Mouse (Mus musculus) right cerebral cortex, postnatal 4 days (tissue): ENCODE results near the gene Olfr490.

Experiments
- DNase-seq: peaks from one replicate; pipeline ENCODE4 v3.0.0-alpha.2; 2022

The Olfr490 gene

GRCm38 (mm10) chr7:108288834-108289233 is at the start of gene Olfr490:
Gene Olfr490 (minus strand): TSS chr7:108288934.
- DNase-seq, result no peak

- no peak for DNase-seq
These were observed 34.8 kb upstream of the Olfr490 start, which contains the start of gene Olfr492 for GRCm38 (mm10) chr7:108323574-108323973. Gene Olfr492 (minus strand): TSS chr7:108323674.

- DNase-seq, result no peak
These were observed 24.4 kb upstream of the Olfr490 start, which contains the start of gene Olfr491 for GRCm38 (mm10) chr7:108313151-108313550. Gene Olfr491 (plus strand): TSS chr7:108313451.

GRCm38 (mm10) chr7:108258247-108258646 is 30.5 kb downstream of the Olfr490 start, which contains the start of gene Olfr488:
Gene Olfr488 (minus strand): TSS chr7:108258347.
- no peak for DNase-seq
